Mouse (Mus musculus) cerebellum, adult 18-20 months (tissue): Measurements from ENCODE around the gene Nfix.

Source experiments
- DNase-seq, 2 experiments: peaks; one replicate each; pipeline ENCODE4 v3.0.0; 2021

Nfix gene

GRCm38 (mm10) chr8:84764870-84765495, 35.2 kb downstream of the Nfix start:
- DNase-seq = no peak

- DNase-seq = peak in 1 of 2 experiments; percentile 63
Measured at GRCm38 (mm10) chr8:84764100-84764499, 36.0 kb downstream of the Nfix start.

- DNase-seq = peak in 1 of 2 experiments; percentile 56
Measured at GRCm38 (mm10) chr8:84760901-84761300, 39.2 kb downstream of the Nfix start.

GRCm38 (mm10) chr8:84760405-84760805, 39.7 kb downstream of the Nfix start:
- DNase-seq = no peak

DNA sequence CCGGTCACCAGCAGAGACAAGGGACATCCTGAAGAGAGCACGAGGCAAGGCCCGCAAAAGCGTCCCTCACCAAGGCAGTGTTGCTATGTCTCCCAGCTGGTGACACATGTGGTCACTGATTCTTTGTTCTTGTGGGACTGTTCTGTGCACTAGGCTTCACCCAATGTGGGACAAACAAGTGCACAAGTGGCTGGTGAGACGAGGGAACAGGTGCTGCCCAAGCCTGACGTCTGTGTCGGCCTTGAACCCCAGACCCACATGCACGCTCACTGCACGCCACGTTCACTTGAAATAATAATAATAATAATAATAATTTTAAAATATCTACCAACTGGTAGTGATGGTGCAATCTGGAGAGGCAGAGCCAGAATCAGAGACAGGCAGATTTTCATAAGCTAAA, 40.4 kb downstream of the Nfix start:
- DNase-seq = no peak

DNA sequence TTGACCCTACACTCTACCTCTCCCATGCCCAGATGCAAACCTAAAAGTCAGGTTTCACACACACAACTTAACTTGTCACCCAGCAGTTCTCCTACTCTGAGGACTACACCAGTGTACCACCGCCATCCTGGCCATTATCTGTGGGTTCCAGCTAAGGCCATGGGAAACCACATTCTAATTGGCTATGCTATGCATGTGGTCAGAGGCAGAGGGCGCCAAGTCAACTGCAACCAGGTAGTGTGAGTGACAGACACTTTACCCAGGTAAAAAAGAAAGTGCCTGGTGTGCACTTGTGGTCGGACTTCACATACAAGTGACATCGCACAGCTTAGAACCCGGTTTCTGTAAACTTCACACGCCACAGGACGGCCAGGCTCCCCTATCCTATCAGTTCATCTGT, 41.0 kb downstream of the Nfix start:
- peak; percentile 67 to 75 for DNase-seq

DNA sequence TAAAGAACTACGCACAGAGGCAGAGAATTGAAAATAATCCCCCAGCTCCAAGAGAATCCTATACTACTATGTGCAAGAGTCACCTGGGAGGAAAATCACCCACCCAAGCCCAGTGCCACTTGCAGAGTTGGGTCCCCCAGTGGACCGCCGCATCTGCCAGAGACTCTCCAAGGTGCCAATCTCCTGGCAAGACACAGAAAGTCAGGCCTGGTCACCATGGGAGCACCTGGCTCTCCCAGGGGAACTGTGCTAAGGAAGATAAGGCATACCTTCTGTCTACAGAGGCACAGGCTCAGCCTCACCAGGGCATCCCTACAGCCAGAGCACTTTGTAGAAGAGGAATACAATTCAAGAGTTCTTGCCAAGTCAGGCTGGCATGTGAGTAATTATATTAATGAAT, 41.8 kb downstream of the Nfix start:
- DNase-seq = no peak

DNA sequence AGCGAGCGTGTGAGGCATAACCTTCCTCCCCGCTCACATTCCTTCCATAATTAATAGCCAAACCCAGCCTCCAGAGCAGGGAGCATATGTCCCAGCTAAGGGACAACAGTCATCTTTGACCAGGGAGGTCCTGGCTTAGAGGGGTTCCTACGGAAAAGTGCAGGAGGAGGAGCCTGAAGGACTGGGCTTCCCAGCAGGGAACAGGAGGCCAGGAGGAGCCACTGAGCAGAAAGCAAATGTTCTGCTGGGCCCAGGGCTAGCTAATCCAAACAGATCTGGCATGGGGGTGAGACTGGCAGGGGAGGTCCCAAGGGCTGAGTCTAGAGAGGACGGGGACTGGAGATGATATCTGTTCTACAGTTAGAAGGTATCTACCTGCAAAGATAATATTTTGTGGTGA, 42.6 kb downstream of the Nfix start:
- DNase-seq = peak in 1 of 2 experiments; percentile 71

DNA sequence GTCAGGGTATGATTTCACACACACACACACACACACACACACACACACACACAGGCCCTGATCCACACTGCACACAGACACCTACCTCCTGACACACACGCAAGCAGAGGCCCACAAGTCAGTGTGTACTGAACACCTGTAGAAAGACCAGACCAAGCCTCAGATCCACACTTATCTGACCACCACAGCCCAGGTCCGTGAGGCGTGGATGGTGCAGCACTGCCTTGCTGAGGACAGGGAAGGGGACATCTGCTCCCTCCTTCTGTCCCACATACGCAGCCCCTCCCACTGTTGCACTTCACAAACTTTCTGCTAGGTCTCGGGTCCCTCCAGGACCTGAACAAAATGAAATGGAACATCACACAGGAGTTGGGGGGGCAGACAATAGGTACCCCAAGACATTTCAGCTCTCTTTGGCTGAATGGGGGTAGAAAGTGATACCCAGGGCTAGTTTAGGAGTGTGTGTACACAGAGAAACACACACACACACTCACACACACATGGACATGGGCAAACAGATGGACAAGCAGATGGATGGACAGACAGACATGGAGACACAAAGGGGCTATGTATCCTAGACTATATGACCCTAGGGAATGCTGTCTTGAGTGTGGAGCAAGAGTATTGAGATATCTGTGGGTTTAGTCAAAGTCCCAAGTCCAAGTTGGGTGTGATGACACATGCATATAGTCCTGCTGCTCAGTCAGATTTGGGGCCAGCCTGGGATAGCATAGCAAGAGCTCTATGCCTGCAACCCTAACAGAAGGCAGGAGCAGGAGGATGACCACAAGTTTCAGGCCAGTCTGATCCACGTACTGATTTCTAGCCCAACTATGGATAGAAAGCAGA, 47.2 kb downstream of the Nfix start:
- DNase-seq = no peak

DNA sequence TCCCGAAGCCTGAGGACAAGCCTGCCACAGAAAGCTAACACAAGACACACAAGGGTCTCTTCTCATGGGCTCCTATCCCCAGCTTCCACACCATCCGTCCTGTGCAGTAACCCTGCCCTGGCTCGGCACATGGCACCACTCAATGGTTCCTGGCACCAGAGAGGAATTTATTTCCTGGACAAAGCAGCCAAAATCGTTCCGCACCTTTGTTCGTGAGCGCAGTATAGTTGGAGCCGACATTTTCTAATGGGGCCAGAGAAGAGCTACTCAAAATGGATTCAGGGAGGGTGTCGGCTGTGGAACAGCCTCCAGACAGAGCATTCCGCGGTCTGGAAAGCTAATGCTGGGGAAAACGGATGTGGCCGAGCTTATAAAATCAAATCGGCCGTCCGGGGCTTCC, 50.6 kb downstream of the Nfix start:
- peak in 1 of 2 experiments; percentile 56 for DNase-seq

GRCm38 (mm10) chr8:84745032-84745925, 54.9 kb downstream of the Nfix start:
- DNase-seq = no peak

DNA sequence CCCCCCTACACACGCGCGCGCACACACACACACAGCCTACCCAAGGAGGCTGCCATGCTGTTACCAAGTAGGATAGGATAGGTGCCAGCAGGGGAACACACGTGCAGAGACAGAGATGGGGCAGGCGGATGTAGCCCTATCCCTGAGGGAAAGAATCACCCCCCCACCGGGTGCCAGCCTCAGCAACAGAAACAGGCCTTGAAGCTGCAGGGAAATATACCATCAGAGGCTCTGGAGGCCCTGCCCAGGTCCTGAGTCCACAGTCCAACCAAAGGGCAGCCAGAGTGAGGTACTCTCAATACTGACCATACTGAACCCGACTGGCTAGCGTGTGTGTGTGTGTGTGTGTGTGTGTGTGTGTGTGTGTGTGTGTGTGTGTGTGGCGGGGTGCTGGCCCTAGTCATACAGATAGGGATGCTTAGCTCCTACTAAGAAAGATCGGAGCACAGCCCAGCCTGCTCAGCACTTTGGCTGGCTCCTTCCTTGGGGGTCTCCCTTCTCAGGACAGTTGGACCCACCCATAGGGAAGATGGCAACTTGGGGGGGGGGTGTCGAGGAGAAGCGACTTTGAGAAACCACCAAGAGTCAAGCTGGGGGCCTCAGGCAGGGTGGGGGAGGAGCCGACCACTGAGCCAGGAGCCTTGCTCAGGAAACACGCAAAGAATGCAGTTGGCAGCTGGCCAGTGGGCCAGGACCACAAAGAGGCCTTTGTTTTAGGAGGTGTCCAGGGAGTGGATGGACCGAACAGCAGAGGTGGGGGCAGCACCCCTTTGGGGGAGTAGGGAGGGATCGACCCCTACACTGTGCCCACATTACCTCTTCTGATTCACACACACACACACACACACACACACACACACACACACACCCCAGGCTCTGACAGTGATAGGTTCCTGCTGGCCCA, 56.4 kb downstream of the Nfix start:
- peak in 1 of 2 experiments; percentile 55 for DNase-seq

DNA sequence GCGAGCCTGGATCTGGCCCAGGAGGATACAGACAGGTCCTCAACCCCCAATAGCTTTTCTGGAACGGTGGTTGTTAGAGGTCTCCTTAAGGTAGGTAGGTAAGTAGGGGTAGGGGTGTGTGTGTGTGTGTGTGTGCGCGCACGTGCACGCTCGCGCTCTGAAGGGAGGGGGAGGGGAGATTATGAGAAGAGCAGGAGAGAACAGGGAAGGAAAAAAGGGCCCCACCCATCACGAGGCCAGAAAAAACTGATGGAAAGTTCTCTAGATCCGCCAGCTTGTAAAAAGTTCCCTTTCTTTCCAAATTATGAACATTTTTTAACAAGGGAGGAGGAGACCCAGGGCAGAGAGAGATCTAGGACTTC, 57.1 kb downstream of the Nfix start:
- no peak for DNase-seq

GRCm38 (mm10) chr8:84742171-84743053, 57.7 kb downstream of the Nfix start:
- DNase-seq = peak in 1 of 2 experiments; percentile 36

- DNase-seq = no peak
Measured at GRCm38 (mm10) chr8:84740895-84741843, 59.0 kb downstream of the Nfix start.

DNA sequence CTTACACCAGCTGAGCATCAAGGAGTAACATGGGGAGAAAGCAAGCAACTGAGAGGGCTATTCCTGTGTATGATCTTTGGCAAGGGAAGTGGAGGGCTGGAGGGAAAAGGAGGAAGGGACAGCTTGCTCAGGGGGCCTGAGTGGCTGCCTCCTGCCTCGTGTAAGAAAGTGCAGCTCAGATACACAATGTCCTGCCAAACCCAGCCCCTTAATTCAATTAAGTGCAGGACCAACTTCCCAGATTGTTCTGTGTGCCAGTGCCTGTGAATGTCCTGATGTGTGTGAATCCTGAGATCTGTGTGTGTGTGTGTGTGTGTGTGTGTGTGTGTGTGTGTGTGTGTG, 60.8 kb downstream of the Nfix start:
- no peak for DNase-seq

DNA sequence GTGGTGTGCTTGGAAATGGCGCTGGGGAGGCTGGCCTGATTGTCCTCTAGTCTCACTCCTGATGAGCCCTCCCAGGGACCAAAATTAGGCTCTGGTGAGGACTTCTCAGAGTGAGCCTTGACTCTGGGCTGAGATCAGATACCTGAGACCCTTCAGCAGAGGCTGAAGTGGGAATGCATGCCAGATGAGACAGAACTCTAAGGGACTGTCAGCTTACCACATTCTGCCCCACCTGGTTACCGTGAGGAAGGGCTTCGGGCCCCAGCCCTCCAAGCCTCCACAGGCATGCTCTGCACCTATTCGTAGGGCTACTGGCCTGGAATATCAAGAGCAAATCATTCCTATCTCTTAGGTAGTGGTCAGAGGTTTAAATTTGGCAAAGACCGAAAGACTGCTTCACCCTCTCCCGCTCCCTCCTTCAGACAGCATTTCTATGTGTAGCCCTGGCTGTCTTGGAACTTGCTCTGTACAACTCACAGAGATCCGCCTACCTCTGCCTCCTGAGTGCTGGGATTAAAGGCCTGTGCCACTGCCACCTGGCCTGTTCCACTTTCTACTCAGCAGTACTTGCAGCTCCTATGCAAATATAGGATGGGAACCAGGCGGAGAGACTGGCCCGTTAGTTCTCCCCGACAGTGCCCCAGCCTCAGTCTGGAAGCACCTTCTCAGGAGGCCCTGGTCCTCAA, 61.3 kb downstream of the Nfix start:
- no peak for DNase-seq

- DNase-seq = no peak
Measured at GRCm38 (mm10) chr8:84738266-84738665, 61.9 kb downstream of the Nfix start.

DNA sequence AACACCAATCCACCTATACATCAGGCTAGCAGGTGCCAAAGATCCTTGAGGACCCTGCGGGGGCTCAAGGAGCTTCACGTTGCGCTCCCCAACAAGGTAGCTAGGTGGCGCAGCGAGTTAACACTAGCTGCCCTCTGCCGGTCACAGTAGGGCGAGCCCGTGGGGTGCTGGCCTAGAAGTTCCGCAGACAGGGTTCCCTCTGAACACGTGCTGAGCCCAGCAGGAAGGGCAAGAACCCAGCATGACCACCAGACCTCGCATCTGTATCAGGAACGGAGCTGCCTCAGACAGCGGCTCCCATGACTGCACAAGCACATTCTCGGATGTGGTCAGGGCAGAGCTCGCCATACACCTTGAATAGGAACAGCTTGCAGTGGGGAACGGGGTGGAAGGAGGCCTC, 62.5 kb downstream of the Nfix start:
- DNase-seq = peak; percentile 82 to 88

DNA sequence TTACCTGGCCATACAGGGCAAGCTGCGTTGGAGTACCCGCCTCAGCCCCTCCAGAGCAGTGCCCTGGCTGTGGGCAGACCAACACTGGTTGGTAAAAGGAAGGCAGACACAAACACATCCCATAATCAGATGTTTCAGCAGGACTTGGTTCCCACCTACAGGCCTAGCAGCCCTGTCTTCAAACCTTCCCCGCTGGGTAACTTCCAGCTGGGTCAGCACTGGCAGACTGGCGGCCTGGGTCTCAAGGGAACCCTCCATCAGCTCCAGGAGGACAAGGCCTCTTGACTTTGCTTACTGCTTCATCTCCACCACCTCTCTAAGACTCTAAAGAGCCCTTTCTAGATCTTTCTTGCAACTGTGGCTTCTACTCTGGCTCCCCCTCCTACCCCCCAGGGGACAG, 63.6 kb downstream of the Nfix start:
- DNase-seq = no peak
